Mouse (Mus musculus): ENCODE results near the gene Ccser1.

- TF ChIP-seq TAL1 (IDR thresholded peaks at IDR 0.05; ENCODE audit: low read length) (no peak), GATA1 (IDR thresholded peaks at IDR 0.05; ENCODE audit: low read length) (no peak)
Measured at GRCm38 (mm10) chr6:61953703-61954102, 773.6 kb downstream of the Ccser1 start.
